Mouse (Mus musculus): ENCODE measurements around the gene Rab3c.

The Rab3c gene

DNA sequence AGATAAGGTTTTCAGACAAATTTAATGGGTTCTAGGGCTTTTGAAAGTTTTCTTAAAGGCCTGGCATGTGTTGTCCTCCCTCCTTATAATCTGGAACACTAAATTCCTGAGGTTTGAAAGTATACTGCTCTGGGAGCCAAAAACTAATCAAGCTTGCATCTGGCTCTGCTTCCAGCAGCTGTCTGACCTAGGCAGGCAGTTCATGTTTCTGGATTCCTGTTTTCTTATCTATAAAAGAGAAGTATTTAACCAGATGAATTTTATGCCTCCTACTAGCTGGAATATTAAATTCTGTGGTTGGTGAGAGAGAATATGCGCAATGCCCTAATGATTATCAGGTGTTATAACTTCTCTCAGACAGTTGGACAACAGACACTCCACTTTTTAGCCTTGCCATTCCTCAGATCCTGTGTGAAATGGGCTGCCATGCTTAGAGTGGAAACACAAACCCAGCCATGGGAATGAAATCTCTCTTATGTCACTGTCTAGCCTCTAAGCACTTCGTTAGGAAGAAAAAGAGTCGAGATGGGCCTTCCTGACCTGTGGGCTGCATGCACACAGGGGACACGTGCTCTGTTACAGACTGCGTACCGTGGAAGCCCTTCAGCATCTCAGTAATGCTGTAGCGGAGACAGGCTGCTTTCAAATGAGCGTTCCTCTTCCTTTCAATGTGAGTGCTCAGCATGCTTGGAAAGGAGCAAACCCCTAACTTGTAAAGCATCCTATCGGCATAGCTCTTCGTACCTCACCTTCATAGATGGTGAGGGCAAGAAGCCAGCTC is 256.2 kb downstream of the Rab3c start:
- in situ Hi-C loops (cut with MboI; ENCODE audit: low sequenced_read_pairs), result no loop called here

GRCm38 (mm10) chr13:110023031-110023430 is 257.8 kb downstream of the Rab3c start:
- in situ Hi-C loops (cut with MboI; ENCODE audit: low sequenced_read_pairs), result no loop called here

DNA sequence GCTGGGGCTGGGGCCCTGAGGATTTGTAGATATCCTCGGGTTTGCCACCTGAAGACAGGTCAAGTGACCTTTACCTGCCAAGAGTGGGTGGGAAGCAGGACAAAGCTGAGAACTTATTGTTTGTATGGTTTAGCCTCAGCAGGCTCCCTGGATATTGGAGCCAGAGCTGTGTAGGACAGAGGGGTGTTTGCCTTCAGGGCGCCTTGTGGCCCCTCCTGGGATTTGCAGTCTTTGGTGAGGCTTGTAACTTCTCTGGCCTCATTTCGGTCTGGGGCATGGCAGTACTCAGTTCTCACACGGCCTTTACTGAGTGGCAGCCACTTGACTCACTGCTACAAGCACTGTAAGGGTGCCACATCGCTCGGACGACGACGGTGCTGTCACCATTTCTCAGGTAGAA is 261.0 kb downstream of the Rab3c start:
- in situ Hi-C loops (cut with MboI; ENCODE audit: low sequenced_read_pairs), result no loop called here

GRCm38 (mm10) chr13:110018941-110019743 is 261.7 kb downstream of the Rab3c start:
- in situ Hi-C loops (cut with MboI; ENCODE audit: low sequenced_read_pairs), result no loop called here

GRCm38 (mm10) chr13:110018431-110018901 is 262.3 kb downstream of the Rab3c start:
- in situ Hi-C loops (cut with MboI; ENCODE audit: low sequenced_read_pairs), result no loop called here

- in situ Hi-C loops (cut with MboI; ENCODE audit: low sequenced_read_pairs), result no loop called here
These were observed 268.8 kb downstream of the Rab3c start for GRCm38 (mm10) chr13:110012029-110012428.

GRCm38 (mm10) chr13:110010876-110011275 is 269.9 kb downstream of the Rab3c start:
- in situ Hi-C loops (cut with MboI; ENCODE audit: low sequenced_read_pairs), result no loop called here

GRCm38 (mm10) chr13:110008539-110008938 is 272.3 kb downstream of the Rab3c start:
- in situ Hi-C loops (cut with MboI; ENCODE audit: low sequenced_read_pairs), result no loop called here

DNA sequence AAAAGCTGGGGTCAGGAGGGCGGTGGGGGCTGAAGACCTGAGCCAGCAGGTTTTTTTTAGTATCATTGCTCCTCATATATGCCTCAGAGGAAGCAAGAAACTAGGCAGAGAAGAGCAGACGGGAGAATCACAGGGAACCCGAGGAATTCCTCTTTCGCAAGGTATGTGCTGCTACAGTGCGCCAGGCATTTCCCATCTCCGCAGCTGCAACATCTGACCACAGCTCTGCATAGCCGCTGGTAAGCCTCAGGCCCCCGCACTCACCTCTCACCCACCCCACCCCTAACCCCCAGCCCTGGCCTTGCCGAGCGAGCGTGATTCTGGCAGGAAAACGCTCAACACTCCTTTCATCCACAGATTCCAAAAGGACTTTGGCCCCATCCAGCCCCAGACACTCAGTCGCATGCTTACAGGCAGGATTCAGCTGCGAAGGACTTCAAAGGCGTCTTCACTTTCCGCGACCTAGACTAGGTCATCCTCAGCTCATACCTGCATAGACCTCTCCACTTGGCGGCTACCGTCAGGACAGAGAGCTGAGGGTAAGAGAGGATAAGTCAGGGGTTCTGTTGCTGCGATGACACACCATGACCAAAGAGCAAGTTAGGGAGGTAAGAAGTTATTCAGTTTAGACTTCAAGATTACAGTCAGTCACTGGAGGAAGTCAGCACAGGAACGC is 274.6 kb downstream of the Rab3c start:
- in situ Hi-C loops (cut with MboI; ENCODE audit: low sequenced_read_pairs), result no loop called here
